Mouse (Mus musculus) left cerebral cortex, adult 8-10 months (tissue): ENCODE results near the gene Fcamr. TPM values are rescaled to one million over a fixed set of nuclear protein-coding genes. Genes with fewer than 3 reads are reported as not detected.

Experiments used
- DNase-seq, 2 experiments: peaks; one replicate each; pipeline ENCODE4 v3.0.0; 2022; ENCODE audit warnings: low spot score in 2 of 2
- total RNA-seq, 4 experiments: library from RNA; stranded (reverse); gene quantifications; 2 replicates each; pipeline ENCODE4 v1.2.4; 2022

Fcamr gene
- not detected for total RNA-seq

DNA sequence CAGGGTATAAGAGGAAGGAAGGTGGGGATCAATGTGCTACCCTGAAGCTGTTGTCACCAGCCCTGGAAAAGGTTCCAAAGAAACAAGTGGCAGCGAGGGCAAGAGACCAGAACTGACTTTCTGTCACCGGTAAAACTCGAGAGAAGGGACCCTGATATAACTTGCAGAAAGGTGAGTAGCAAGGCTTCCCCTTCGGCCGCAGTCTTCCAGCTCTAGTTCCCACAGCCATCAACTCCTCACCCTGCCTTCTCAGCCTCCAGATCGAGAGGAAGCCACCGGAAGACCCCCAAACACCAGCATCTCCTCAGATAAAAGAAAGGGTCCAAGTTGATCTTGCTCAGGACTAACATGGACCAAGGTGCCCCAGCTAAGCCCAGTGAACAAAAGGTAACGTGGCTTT, at the start of gene Fcamr:
TSS of gene Fcamr (plus strand) at position 301 of the 400 bp plus-strand sequence.
- no peak for DNase-seq

DNA sequence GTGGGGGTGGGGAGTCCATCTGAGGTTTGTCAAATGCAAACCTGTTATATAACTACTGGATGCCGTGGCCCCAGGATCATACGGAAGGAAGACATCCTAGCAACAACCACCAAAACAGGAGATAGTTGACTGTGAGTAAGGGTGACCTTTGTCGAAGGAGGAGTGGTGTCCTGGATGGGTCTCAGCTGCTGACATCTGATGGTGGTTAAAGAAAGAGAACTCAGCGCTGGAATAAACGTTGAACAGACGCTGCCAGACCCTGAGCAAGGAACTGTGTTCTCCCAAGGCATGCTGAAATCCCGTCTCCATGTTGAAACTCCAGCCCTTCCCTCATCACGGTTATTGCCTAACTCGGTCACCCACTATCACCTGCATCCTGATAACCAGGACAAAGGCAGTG, 41.0 kb upstream of the Fcamr start:
- no peak for DNase-seq

DNA sequence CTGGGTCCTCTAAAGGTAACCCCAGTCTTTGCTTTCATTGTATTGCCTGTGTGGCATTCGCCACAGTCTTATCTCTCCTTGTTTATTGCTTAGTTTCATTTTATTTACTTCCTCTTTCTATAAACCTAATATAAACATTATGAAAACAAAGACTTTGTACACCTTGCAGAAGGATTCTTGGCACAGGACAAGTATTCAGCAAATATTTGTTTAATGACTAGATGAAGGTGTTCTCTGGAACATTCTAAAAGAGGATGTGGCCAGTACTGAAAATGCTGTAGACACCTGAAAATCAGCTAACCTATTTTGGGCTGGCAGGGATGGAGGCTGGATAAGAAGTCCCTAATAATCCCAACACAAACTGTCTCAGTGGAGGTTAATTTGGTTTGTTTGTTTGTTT, 39.1 kb upstream of the Fcamr start:
- DNase-seq = no peak

GRCm38 (mm10) chr1:130762045-130762760, 38.5 kb upstream of the Fcamr start:
- no peak for DNase-seq

DNA sequence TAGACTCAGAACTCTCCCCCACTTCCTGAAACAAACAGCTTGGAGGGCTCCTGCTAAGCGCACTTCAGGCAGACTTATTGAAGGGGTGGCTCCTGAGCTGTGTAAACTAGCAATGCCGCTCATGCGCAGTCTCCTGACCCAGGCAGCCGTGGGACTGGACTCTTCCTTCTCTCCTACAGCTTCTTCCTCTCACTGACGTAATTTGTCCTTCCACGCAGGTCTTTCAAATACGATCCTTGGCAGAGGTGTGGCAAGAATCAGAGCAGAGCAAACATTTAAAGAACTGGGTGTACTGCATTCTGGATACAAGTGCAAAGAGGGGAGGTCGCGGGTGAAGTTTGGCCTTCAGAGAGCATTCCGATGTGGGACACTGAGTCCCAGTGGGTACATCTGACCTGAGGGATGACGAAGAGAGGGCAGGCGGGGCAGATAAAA, 36.7 kb upstream of the Fcamr start:
- DNase-seq = no peak

DNA sequence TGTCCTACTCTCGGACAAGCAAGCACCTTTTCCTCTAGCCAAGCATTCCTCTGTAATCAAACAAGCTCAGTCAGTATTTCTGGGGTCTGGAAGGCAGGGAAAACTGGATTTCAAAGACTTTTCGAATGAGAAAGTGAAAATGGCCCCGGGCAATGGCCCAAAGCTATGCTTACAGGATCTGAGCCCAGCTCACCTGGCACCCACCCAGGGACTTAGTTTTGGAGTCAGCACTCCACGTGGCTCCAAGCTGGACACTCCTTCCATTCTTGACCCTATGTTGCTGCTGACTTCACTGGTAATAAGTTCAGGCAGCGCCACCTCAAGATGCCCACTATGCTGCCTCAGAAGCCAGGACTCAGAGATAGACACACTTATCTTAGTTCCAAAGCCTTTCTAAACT, 33.6 kb upstream of the Fcamr start:
- no peak for DNase-seq

DNA sequence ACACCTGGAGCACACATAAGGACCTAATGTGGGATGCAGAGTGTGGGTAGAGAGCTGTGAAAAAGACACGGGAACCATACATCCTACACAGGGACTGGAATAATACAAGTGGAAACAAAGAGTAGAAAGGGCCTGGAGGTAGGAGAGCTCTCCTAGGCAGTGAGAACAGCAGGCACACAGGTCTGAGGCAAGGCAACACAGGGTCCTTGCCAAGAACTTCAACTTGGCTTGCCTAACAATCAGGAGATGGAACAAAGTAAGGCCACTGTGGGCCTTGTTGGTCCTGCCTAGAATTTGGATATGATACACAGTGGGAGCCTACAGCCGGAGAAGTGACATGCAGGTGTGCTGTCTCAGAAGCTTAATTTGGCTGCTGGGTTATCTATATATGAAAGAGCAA, 30.8 kb upstream of the Fcamr start:
- no peak for DNase-seq

GRCm38 (mm10) chr1:130770487-130770886, 30.2 kb upstream of the Fcamr start:
- DNase-seq = no peak

DNA sequence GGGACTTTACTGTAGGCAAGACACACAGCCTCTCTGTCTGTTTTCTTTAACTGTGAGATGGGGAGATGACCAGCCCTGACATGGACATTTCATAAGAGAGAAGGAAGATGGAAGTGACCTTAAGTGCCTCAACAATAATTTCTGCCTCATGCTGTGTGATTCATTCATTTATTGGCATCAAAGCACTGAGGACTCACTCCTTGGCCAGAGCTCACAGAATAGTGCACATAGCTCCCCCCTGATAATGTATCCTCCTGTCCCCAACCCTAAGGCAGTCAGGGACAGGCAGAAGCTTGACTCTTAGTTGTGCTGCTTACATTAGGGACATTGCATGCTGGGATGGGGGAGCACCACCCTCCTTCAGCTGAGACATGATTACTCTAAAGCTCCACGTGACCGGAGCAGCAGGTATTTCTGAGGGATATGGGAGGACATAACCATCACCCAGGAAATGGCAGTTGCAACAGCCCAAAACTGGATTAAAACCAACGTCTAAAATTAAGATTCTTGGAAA, 29.7 kb upstream of the Fcamr start:
- DNase-seq = no peak

DNA sequence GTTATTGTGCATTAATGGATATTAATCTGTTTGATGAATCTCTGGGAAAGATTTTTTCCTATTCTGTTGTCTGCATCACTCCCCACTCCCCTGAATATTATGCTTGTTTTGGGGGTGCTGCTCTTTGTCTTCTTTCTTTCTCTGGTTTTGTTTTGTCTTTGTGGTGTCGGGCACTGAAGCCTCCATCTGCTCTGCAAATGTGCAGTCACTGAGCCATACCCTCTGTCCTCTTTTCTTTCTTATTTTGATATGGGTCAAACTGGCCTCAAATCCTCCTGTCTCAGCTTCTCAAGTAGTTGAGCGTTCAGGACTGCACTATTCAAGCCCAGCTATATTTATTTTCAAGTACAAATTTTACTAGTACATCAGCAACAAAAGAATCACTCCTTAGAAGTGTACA, 25.5 kb upstream of the Fcamr start:
- DNase-seq = no peak

- DNase-seq = no peak
Measured at GRCm38 (mm10) chr1:130775691-130776331, 24.9 kb upstream of the Fcamr start.

DNA sequence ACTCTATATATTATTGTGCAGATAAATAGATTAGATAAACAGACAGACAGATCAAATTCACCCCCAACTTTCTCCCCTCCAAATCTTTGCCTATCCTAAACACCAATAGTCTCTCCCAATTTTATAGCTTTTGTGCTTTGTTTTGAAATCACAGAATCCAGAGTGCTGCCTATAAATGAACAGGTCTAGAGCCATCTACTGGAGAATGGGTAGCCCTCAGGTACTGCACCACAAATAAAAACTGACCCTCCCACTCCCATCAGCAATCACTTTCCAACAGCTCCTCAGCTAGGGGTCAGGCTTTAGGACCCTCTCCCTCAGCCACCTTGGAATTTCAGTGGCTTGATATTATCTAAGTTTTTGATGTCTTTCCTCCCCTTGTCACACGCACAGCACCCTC, 24.1 kb upstream of the Fcamr start:
- DNase-seq = no peak

- no peak for DNase-seq
Measured at GRCm38 (mm10) chr1:130779867-130780266, 20.8 kb upstream of the Fcamr start.

GRCm38 (mm10) chr1:130784054-130784453, 16.6 kb upstream of the Fcamr start:
- DNase-seq = no peak

GRCm38 (mm10) chr1:130787001-130787400, 13.7 kb upstream of the Fcamr start:
- no peak for DNase-seq

DNA sequence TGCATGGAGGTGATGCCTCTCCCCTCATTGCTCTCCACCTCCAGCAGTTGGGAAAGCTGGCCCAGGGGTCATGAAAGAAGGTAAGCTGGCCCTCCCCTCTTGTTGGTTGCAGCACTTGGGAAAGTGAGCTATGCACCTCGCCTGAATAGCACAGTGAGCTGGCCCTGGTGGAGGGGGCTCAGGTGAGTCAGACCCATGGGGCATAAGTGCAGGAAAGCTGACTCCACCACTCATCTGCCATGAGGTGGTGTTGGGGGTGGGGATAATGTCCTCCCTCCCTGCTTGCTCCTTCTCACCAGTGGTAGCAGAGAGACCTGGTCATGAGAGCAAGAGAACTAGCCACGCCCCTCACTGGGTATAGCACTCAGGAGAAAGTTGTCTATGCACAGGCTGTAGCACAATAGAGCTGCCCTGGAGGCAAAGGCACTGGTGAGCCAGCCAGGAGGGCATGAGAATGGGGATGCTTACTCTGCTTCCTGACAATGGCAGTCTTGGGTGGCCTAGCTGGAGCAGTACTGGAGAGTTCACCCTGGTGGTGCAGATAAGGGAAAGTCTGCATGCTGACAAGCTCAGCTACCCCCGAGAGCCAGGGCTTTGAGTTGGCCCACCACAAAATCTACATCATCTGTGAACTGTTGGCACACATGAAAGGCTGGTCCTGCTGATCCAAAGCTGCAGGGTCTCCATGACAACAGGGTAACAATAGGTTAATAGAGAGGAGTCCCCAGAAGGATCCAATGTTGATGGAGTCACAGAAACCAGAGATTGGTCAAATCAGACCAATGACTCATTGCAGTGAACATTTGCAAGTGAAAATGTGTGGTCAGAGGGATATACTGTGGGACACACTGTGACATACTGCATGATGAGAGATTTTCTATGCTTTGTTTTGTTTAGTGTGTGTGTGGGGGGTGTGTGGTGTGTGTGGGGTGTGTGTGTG, 10.9 kb upstream of the Fcamr start:
- DNase-seq = no peak

- no peak for DNase-seq
Measured at GRCm38 (mm10) chr1:130795331-130795730, 5.4 kb upstream of the Fcamr start.

- DNase-seq = no peak
Measured at GRCm38 (mm10) chr1:130796967-130797684, 3.6 kb upstream of the Fcamr start.

GRCm38 (mm10) chr1:130798037-130798436, 2.7 kb upstream of the Fcamr start:
- no peak for DNase-seq

GRCm38 (mm10) chr1:130798551-130798950, 2.2 kb upstream of the Fcamr start:
- no peak for DNase-seq

DNA sequence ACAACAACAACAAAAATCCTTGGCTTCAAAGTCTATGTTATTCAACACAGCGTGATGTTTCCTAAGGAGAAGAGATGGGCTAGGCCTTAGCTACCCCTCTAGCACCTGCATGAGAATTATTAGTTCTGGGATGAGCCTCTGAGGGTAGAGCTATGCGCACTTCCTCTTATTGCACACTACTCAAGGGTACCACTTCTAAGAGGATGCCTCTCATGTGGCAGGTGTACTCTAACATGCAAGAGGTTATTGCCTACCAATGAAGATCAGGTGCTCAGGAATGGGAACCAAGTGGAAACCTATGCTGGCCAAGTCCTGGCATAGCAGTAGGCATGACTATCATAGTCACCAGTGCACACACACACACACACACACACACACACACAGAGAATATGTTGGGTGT, 1.3 kb upstream of the Fcamr start:
- no peak for DNase-seq
